Mouse (Mus musculus) megakaryocyte progenitor cell, adult 5-6 weeks (primary cell): Measurements from ENCODE around the gene Zdhhc14. TPM values are rescaled to one million over a fixed set of nuclear protein-coding genes. Genes with fewer than 3 reads are reported as not detected.

Experiments
- ATAC-seq: replicated peaks from 2 replicates; pipeline ENCODE4 v1.8.0; 2016; ENCODE audit warnings: mild to moderate bottlenecking, moderate TSS enrichment, inconsistent platforms; ENCODE audit not compliant: poor library complexity
- total RNA-seq, 2 experiments: library from RNA; stranded (forward) in 1 of 2; stranded (reverse) in 1 of 2; fragments of 157-497, 149-512 nt in 1 of 2; fragments of 200-1000 nt in 1 of 2; gene quantifications; 2 replicates each; pipeline versions ENCODE4 v1.2.3 to v1.2.4; 2015 to 2017

Zdhhc14 gene
- total RNA-seq, 2 experiments from 2014 or later = 1.00 to 2.2 TPM

GRCm38 (mm10) chr17:5768164-5768705 lies 275.9 kb downstream of the Zdhhc14 start:
- ATAC-seq = no peak

DNA sequence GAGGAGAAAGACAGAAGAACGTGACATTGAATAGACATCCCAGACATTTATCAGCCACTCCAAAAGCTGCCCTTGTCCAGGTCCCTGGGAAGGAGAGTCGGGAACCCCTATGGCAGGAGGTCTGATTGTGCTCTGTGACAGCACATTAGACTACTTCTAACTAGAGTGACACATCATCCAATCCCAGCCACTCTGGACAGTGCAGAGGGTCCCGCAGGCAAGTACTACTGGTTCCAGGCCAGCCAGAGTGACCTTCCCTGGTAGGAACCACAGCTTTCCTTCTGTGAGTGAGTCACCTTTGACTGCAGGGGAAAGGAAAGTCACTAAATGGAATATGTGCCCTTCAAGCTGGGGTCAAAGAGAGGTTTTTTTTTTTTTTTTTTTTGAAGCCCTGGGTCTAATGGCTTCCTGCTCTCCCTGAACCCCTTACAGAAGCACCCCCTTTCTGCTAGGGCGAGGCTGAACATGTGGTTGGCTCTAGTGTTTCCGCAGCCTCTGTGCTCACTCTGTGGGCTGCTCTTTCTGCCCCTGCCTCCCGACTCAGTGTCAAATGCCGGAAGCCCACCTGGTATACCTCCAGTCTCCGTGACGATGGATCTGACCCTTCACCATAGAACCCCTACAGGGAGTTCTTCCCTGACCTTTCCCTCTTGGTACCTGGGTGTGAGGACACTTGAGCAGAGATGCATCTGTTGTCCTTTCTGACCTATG lies 276.6 kb downstream of the Zdhhc14 start:
- ATAC-seq = no peak

GRCm38 (mm10) chr17:5769776-5770175 lies 277.4 kb downstream of the Zdhhc14 start:
- ATAC-seq = peak; percentile 56

GRCm38 (mm10) chr17:5770265-5771249 lies 278.2 kb downstream of the Zdhhc14 start:
- ATAC-seq = peak; percentile 73

- ATAC-seq = no peak
Observed at GRCm38 (mm10) chr17:5780213-5780975, 288.0 kb downstream of the Zdhhc14 start.

DNA sequence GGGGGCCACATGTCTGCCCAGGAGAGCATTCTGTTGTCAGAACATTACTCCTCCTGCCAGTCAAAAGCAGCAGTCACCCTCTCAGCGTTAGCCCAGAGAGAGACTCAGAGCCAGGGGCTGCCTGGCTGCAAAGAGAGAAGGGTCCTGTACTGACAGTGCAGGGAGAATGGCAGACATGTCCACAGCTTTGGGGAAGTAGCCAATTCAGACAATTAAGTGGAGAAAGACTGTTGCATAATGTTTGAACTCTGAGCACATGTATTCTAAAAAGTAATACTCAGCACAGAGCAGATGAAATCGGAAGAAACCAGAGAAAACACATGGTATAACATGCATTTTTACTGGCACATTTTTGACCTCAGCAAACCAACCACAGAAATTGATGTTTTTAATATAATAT lies 292.9 kb downstream of the Zdhhc14 start:
- peak; percentile 83 for ATAC-seq

DNA sequence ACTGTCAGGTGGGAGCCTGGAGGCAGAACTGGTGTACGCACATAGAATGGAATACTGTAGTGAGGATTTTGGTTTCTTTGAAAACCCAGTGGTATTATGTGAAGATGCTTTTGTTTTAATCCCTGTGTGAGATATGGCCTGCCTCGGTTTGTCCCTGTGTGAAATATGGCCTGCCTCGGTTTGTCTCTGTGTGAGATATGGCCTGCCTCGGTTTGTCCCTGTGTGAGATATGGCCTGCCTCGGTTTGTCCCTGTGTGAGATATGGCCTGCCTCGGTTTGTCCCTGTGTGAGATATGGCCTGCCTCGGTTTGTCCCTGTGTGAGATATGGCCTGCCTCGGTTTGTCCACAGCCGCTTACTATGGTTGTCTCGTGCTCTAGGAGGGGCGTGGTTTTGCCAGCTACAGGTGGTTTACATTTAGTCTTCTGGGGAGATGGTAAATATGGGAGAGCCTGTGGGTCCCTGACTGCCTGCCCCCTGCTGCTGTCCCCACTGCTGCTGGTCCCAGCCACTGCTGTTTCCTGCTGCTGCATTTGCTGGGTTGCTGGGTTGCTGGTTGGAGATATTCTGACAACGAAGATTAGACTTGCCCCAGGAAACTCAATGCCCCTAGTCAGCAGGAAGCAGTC lies 299.9 kb downstream of the Zdhhc14 start:
- no peak for ATAC-seq

DNA sequence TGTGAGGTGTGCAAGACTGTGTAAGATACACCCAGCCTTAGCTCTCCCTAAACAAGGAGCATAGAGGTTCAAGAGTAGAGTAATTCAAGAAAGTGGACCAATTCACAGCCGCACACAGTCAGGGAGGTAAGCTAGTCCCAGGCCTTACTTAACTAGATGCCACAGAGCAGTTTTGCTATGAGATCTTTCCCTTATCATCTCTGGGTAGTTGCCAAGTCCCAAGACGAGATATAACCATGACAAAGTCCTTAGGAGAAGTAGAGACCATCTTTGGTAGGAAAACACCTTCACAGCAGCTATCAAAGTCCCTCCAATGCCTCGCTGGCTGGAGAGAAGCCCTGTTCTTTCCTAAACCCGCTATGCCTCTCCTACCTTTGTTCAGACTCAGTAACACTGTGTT lies 301.2 kb downstream of the Zdhhc14 start:
- ATAC-seq = no peak

GRCm38 (mm10) chr17:5794276-5794675 lies 301.9 kb downstream of the Zdhhc14 start:
- 0 out of 2 replicates have a peak, but pooled peaks have one; percentile 13 for ATAC-seq

DNA sequence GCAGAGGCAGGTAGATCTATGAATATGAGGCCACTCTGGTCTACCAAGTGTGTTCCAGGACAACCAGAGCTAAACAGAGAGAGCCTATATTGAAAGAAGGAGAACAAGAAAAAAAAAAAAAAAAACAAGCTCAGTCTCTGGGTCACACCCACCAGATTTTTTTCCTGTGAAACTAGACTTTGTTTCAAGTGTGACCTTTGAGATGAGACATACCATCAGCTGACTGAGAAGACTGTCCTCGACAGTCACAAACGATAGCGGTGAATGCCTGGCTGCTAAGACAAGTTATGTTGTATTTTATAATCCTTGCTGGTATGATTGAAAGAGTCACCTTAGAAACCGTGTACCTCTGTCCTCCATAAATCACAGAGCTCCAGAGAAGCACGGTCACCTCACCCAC lies 303.0 kb downstream of the Zdhhc14 start:
- no peak for ATAC-seq

DNA sequence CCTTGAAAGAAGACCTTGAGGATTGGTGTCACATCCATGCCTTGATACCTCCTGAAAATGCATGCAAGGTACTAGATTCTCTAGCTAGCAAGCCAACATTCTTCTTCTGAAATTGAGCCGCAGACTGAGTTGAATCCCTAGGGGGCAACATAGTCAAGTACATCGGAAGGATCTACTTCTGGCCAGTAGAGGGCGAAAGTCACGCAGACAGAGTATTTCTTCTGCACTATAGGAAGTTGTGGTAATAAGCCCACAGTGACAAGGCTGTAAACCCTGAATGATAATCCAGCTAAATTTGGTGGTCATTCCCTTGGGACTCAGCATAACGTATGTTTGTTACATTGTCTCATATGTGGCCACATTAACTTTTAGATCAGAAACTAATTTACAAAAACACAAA lies 303.5 kb downstream of the Zdhhc14 start:
- peak; percentile 80 for ATAC-seq

DNA sequence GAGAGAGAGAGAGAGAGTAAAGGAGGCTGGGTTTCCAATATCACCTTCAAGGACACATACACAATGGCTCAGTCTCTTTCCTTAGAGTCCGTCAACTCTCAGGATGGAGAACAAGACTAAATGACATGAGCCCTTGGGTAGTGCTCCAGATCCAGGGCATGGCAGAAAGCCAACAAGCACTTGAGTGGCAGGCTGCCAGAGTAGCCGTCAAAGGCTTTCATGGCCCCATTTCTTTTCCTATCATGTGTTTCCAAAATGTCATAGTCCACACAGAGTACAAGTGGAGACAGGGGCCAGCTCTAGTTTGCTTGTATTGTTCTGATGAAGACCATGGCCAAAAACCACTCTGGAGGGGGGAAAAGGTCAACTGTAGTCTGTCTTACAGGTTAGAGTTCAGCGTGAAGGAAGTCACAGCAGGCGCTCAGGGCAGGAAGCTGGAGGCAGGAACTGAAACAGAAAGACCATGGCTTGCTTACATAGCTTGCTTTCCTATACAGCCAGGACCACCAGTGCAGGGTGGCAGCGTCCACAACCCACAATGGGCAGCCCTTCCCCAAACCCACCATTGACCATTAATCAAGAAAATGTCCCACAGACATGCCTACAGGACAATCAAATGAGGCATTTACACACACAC lies 304.9 kb downstream of the Zdhhc14 start:
- no peak for ATAC-seq

GRCm38 (mm10) chr17:5798221-5798801 lies 306.0 kb downstream of the Zdhhc14 start:
- peak; percentile 69 for ATAC-seq

GRCm38 (mm10) chr17:5798900-5799299 lies 306.5 kb downstream of the Zdhhc14 start:
- ATAC-seq = no peak

GRCm38 (mm10) chr17:5799396-5800021 lies 307.2 kb downstream of the Zdhhc14 start:
- no peak for ATAC-seq

DNA sequence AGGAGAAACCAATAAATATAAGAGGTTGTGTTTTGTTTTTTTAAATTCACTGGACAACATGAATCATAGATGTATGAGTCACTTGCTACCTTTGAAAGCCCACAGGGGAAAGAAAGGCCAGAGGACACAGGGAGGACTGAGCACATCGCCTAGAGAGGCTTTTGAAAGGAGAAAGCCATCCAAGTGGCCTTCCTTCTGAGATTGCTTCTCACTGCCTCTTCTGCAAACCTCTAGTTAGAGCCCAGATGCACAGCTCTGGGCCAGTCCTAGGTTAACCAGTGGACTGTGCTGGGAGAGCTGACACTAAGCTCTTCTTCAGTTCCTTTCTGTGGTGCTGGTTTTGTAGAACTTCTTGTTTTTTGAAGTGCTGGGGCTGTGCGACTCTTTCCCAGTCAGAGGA lies 307.9 kb downstream of the Zdhhc14 start:
- no peak for ATAC-seq

GRCm38 (mm10) chr17:5800824-5801560 lies 308.6 kb downstream of the Zdhhc14 start:
- ATAC-seq = no peak
